Mouse (Mus musculus) B cell, adult 62 days (primary cell): ENCODE measurements around the gene Olfr825. TPM values are rescaled to one million over a fixed set of nuclear protein-coding genes. Genes with fewer than 3 reads are reported as not detected.

Source experiments
- total RNA-seq: library from RNA; stranded (reverse); gene quantifications from 4 replicates; pipeline ENCODE4 v1.2.4, GENCODE M21; 2023

The Olfr825 gene
- total RNA-seq = not detected in 4 replicates

DNA sequence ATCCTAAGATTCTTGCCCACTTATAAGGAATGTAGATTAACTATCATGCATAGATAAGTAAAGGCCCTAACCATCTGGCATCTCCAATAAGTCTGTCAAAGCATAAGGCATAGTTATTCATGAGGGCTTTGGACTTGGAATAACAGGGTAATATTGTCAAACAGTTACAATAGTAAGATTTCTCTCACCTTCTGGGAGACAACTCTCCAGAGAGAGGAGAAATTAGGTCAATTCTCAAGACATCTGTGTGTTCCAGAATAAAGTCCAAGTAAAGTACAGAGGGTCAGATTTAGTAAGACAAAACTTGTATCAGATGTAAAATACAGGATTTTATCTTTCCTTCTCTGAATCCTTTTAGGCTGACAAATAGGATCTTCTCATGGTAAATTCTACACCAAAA lies at the start of gene Olfr825:
Olfr825 (minus strand) TSS at position 101 of the 400 bp plus-strand sequence.

DNA sequence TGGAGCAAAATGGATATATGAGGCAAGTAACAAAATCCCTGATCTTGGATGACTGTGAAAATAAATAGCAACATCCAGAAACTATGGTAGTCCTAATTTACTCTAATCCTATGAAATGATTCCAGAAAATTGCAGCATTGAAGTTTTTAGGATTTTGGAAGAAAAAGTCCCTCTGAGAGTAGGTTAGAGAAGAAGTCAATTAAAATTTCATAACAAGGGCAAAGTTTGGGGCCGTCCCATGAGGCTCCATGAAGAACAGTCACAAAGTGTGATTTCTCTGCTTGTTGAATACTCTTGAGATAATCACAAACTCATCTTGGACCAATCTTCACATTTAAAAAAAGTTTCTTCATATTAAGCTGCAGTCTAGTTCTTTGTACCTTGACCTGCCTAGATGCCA lies 47.7 kb upstream of the Olfr825 start, which contains the start of gene Olfr827:
Olfr827 (minus strand) TSS at position 101 of the 400 bp plus-strand sequence.

DNA sequence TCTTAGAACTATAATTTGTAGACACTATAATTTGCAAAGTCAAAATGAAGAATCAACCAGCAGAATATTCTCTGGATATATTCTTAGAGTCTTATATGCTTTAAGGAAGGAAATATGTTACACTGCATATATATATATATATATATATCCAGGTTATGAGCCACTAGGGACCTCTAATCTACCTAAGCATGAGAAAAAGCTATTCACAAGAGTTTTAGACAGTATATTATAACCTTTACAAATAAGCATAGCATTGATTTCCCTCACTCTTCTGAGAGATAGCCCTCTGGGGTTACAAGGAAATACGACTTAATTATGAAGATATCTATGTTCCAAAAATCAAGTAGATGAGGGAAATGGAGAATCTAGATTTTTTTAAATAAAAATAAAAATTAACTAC lies 17.5 kb upstream of the Olfr825 start, which contains the start of gene Olfr826:
Olfr826 (minus strand) TSS at position 101 of the 400 bp plus-strand sequence.

GRCm38 (mm10) chr10:130129900-130130299 lies 36.7 kb downstream of the Olfr825 start, which contains the start of gene Olfr824:
TSS of gene Olfr824 (minus strand) at chr10:130130000.

DNA sequence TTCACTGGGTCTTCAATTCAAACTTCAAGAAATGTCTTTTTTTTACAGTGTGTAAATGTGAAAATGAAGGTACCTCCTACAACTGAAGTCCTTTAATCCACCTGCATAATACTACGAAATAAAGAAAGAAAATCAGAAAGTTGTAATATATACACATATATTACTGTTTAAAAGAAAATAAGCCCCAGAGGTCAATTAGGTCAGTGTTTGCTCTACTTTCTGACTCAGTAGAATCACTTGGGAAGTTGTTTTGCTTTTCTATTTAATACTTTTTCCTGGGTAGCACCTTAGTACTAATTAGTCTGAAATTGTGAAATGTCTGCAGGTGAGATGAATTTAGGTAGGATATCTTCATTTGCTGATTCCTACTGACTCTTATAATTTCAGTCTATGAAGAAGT lies 51.3 kb downstream of the Olfr825 start, which contains the start of gene Olfr823:
Olfr823 (minus strand) TSS at position 101 of the 400 bp plus-strand sequence.

Other genes with a start within 250 kb of the Olfr825 start
- not detected in 4 replicates for gene Olfr818, start 217.7 kb downstream of the Olfr825 start, total RNA-seq
- gene Olfr819, start 199.5 kb downstream of the Olfr825 start, total RNA-seq = not detected in 4 replicates
- not detected in 4 replicates for gene Olfr247, start 190.6 kb downstream of the Olfr825 start, total RNA-seq
- not detected in 4 replicates for gene Gm10310, start 181.7 kb downstream of the Olfr825 start, total RNA-seq
- not detected in 4 replicates for gene Olfr820, start 154.1 kb downstream of the Olfr825 start, total RNA-seq
- not detected in 4 replicates for gene Olfr821, start 136.4 kb downstream of the Olfr825 start, total RNA-seq
- gene Olfr822, start 95.6 kb downstream of the Olfr825 start, total RNA-seq = not detected in 4 replicates
- not detected in 4 replicates for gene Olfr823, start 51.4 kb downstream of the Olfr825 start, total RNA-seq
- not detected in 4 replicates for gene Olfr824, start 36.8 kb downstream of the Olfr825 start, total RNA-seq
- not detected in 4 replicates for gene Olfr826, start 17.4 kb upstream of the Olfr825 start, total RNA-seq
- gene Olfr827, start 47.6 kb upstream of the Olfr825 start, total RNA-seq = not detected in 4 replicates
- 0.16 TPM in 1 of 4 replicates, not detected in the others for gene Neurod4, start 113.5 kb upstream of the Olfr825 start, total RNA-seq
- 65.3 to 76.4 TPM (median 71.7 TPM) in 4 replicates for gene Tespa1, start 156.1 kb upstream of the Olfr825 start, total RNA-seq
- gene Vmn2r84, start 227.6 kb upstream of the Olfr825 start, total RNA-seq = not detected in 4 replicates